Mouse (Mus musculus) intestine, postnatal 0 days (tissue): ENCODE results near the gene Uvrag. TPM values are rescaled to one million over a fixed set of nuclear protein-coding genes. Genes with fewer than 3 reads are reported as not detected.
A peak's percentile ranks its signal among the peaks of the same experiment; 100 is the strongest.

Source experiments
- ATAC-seq: fragments of 200-750 bp; cut with Nextera tagmentation; 2 replicates; pipeline ENCODE4 v1.8.0; 2017; ENCODE audit warnings: mild to moderate bottlenecking, moderate TSS enrichment, moderate library complexity
- H3K27ac ChIP-seq: fragments of 300-500 bp; sonication (generic); 2 replicates; pipeline ENCODE4 v1.5.1; 2014; ENCODE audit warnings: mild to moderate bottlenecking, low read depth, low read length, moderate library complexity
- H3K27me3 ChIP-seq: fragments of 300-500 bp; sonication (generic); replicated peaks from 2 replicates; pipeline ENCODE4 v1.6.1; 2014; ENCODE audit warnings: low read length, mixed read lengths; ENCODE audit not compliant: control insufficient read depth, insufficient read depth
- H3K36me3 ChIP-seq: fragments of 300-500 bp; sonication (generic); 2 replicates; pipeline ENCODE4 v1.6.1; 2014; ENCODE audit warnings: mild to moderate bottlenecking, moderate library complexity; ENCODE audit not compliant: control insufficient read depth, insufficient read depth
- H3K4me1 ChIP-seq: fragments of 300-500 bp; sonication (generic); replicated peaks from 2 replicates; pipeline ENCODE4 v1.6.1; 2014; ENCODE audit warnings: antibody characterized with exemption, low read length, mixed read lengths; ENCODE audit not compliant: control insufficient read depth, insufficient read depth
- H3K4me2 ChIP-seq: fragments of 300-500 bp; sonication (generic); replicated peaks from 2 replicates; pipeline ENCODE4 v1.6.1; 2014; ENCODE audit warnings: low read depth, mild to moderate bottlenecking, moderate library complexity
- H3K4me3 ChIP-seq: fragments of 300-500 bp; sonication (generic); 2 replicates; pipeline ENCODE4 v1.5.1; 2014; ENCODE audit warnings: low read depth, low read length
- H3K9ac ChIP-seq: fragments of 300-500 bp; sonication (generic); 2 replicates; pipeline ENCODE4 v1.6.1; 2014; ENCODE audit warnings: mild to moderate bottlenecking, low read depth, low read length
- H3K9me3 ChIP-seq: fragments of 300-500 bp; sonication (generic); 2 replicates; pipeline ENCODE4 v1.6.1; 2016; ENCODE audit warnings: mixed run types; ENCODE audit not compliant: control insufficient read depth
- CTCF ChIP-seq: sonication (generic); IDR thresholded peaks from 2 replicates; pipeline ENCODE4 v1.5.1; 2016; ENCODE audit warnings: low read depth, mild to moderate bottlenecking, control low read depth, antibody characterized with exemption, moderate library complexity
- WGBS: fragments of 180-500 bp; shearing (Covaris S2); extraction: QIAGEN DNeasy Blood & Tissue Kit; methylation state at CpG from one replicate; pipeline ENCODE4 v1.1.7; 2014; 5-methylcytosine and 5-hydroxymethylcytosine counted together
- polyA plus RNA-seq: library from polyadenylated mRNA; unstranded; fragments of >200 nt; fragmentation: Nextera tagmentation; extraction: Ambion mirVana; gene quantifications from 2 replicates; pipeline ENCODE4 v1.2.1, GENCODE M21; 2015

Uvrag gene
- polyA plus RNA-seq, 1 experiment from 2014 or later, result 12.0 TPM

DNA sequence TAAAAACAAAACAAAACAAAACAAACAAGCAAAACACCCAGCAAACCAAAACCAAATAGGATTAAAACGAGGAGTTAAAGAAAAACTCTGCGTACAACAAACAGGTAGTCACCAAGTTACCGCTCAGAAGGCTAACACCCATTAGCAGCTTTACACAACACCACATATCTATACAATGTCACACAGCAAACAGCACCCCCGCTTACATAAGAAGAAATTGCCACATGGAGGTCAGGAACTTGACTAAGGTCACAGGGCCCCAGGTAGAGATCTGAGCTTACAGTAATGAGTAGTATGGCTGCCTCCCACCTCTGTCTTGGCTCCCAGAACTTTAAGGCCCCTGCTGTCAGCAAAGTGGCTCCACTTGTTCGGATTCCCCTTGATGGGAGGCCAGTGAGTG, 246.6 kb downstream of the Uvrag start:
- H3K36me3 ChIP-seq, result peaks cover 6% of the 10 kb centered on the region; the same call in 1 of the 2 replicates
- no peak for ATAC-seq
- H3K9ac ChIP-seq, result no peak overlapping the region
- no peak overlapping the region for H3K27ac ChIP-seq
- no peaks in the 10 kb centered on the region for H3K4me1 ChIP-seq
- 88% methylated on average over 5 of the region's 5 CpGs for WGBS
- H3K4me3 ChIP-seq, result no peak overlapping the region
- no peak for TF ChIP-seq CTCF
- no peaks in the 10 kb centered on the region for H3K27me3 ChIP-seq
- no peak overlapping the region for H3K4me2 ChIP-seq
- no peaks in the 10 kb centered on the region for H3K9me3 ChIP-seq

DNA sequence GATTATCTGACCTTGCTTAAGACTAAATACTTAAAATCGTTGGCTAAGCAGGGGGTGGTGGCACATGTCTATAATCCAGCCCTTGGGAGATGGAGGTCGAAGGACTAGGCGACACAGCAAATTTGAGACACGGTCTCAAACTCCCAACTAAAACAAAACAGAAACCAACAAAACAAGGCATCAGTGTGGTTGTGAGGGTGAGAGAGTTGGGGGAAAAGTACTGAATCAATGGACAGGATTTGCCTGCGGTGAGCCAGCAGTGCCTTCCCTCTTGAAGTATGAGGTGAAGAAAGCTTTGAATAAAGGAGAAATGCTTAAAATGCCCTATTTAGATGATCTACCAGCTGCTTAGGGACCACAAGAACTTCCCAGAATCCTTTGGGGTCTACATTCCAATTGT, 247.8 kb downstream of the Uvrag start:
- 88% methylated on average over 5 of the region's 5 CpGs for WGBS
- H3K4me2 ChIP-seq, result no peak overlapping the region

DNA sequence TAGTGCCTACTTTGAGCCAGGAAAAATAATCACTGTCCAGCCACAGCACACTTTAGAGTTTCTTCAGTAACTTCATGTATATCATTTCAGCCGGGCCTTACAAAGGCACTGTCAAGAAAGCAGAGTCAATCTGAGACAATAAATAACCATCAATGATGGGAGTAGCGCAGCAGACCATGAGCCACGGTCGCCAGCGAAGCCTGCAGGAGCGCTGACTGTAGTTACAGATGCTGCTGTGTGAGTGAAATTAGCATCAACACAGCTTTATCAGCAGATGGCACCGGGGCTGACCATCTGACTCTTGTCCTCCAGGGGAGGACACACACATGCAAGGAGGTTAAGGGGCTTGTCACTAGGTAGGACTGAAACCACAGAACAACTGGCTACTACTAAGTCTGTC, 251.7 kb downstream of the Uvrag start:
- ATAC-seq, result no peak
- H3K4me2 ChIP-seq, result no peak overlapping the region
- no peaks in the 10 kb centered on the region for H3K9me3 ChIP-seq
- no peak for TF ChIP-seq CTCF
- H3K4me3 ChIP-seq, result no peak overlapping the region
- no peak overlapping the region for H3K9ac ChIP-seq
- H3K27ac ChIP-seq, result no peak overlapping the region
- no peaks in the 10 kb centered on the region for H3K4me1 ChIP-seq
- no peaks in the 10 kb centered on the region for H3K27me3 ChIP-seq
- H3K36me3 ChIP-seq, result peaks cover 27% of the 10 kb centered on the region
- WGBS, result 78% methylated on average over 7 of the region's 7 CpGs

More for the DNA sequence above, 247.8 kb downstream of the Uvrag start:
- TF ChIP-seq CTCF, result no peak
- H3K27ac ChIP-seq, result no peak overlapping the region
- H3K4me1 ChIP-seq, result no peaks in the 10 kb centered on the region
- H3K9me3 ChIP-seq, result no peaks in the 10 kb centered on the region
- no peak overlapping the region for H3K9ac ChIP-seq
- peaks cover 13% of the 10 kb centered on the region for H3K36me3 ChIP-seq
- ATAC-seq, result no peak
- no peak overlapping the region for H3K4me3 ChIP-seq
- no peaks in the 10 kb centered on the region for H3K27me3 ChIP-seq

DNA sequence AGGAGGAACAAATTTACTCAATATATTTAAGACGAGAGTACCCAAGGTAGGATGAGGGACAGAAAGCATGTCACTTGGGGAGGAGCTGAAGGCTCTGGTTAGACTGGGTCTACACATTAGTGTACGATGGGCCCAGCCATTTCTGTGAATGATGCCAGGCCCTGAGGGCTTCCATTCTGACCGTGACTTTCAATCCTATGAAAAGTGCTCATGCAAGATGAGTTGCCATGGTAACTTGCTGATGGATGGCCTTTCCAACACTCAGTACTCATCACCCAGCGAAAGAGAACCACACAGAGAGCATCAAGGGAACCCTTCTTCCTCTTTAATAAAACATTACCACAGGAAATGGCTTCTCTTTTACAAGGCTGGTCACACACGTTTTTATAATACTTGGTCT, 252.1 kb downstream of the Uvrag start:
- Histone ChIP-seq H3K4me1 (no peaks in the 10 kb centered on the region), H3K27me3 (no peaks in the 10 kb centered on the region), H3K4me2 (no peak overlapping the region), H3K9ac (no peak overlapping the region), H3K4me3 (no peak overlapping the region), H3K9me3 (no peaks in the 10 kb centered on the region), H3K27ac (no peak overlapping the region), H3K36me3 (peaks cover 29% of the 10 kb centered on the region)
- ATAC-seq, result no peak
- no peak for TF ChIP-seq CTCF
- WGBS, result 76% methylated on average over 5 of the region's 5 CpGs

DNA sequence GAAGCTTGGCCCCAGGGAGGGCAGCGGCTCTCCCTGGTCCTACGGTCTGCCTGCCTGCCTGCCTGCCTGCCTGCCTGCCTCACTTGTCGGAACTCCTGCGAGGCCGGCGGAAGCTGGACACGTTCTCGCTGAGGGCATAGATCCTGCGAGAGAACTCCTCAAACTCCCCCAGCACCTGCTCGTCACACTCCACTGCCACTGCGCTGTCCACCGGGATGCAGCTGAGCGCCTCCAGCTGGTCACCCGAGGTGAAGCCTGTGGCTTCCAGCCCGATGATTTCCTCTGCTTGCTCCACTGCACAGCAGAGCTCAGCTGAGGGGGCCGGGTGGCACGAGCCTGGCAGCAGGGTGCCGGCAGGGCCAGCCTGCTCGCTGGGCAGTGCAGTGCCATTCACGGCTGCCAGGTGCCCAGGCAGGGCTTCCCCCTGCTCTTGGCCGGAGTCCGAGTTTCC, 253.1 kb downstream of the Uvrag start:
- Histone ChIP-seq H3K27me3 (no peaks in the 10 kb centered on the region), H3K4me2 (no peak overlapping the region), H3K36me3 (peaks cover 34% of the 10 kb centered on the region), H3K4me3 (no peak overlapping the region), H3K9ac (no peak overlapping the region), H3K27ac (no peak overlapping the region), H3K9me3 (no peaks in the 10 kb centered on the region), H3K4me1 (no peaks in the 10 kb centered on the region)
- TF ChIP-seq CTCF, result peak; percentile 40
- WGBS, result 67% methylated on average over 22 of the region's 22 CpGs
- no peak for ATAC-seq

DNA sequence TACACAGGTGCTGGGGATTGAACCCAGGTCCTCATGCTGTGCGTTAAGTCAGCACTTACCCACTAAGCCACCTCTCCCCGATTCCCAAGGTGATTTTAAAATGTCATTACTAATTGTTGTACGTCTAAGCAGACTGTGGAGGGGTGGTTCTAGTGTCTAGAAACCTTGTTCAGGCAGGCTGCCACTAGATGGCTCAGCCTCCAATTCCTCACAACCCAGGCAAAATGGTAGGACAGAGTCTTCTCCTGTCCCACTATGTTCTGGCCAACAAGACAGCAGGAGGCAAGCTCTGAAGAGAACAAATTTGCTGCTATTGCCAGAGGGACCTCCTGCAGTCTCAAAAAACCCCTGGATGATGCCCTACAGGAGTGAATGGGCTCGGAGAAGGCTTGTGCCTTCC, 259.1 kb downstream of the Uvrag start:
- peak; percentile 59 for TF ChIP-seq CTCF
- Histone ChIP-seq H3K9me3 (no peaks in the 10 kb centered on the region), H3K4me1 (no peaks in the 10 kb centered on the region), H3K27me3 (no peaks in the 10 kb centered on the region), H3K36me3 (peaks cover 20% of the 10 kb centered on the region), H3K9ac (no peak overlapping the region), H3K4me3 (no peak overlapping the region), H3K27ac (no peak overlapping the region), H3K4me2 (no peak overlapping the region)
- WGBS, result 80% methylated on average over 4 of the region's 4 CpGs
- no peak for ATAC-seq

DNA sequence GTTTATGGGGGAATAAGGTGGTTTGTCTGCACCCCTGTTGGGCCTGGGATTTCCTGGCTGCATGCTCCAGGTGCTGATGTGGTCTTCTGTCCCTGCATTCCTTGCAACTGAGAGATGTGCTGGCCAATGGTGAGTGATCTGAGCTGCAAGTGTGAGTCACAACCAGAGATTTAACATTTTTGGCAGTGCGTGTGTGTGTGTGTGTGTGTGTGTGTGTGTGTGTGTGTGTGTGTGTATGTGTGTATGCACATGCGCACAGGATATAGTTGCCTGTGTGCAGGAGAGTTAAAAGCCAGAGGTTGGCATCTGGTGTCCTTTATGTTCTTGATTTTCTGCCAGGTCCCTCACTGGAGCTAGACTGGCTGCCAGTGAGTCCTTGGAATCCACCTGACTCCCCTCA, 261.8 kb downstream of the Uvrag start:
- peaks cover 7% of the 10 kb centered on the region; the same call in 1 of the 2 replicates for H3K36me3 ChIP-seq
- H3K9me3 ChIP-seq, result no peaks in the 10 kb centered on the region
- no peaks in the 10 kb centered on the region for H3K4me1 ChIP-seq
- no peak for ATAC-seq
- H3K4me2 ChIP-seq, result no peak overlapping the region
- H3K4me3 ChIP-seq, result no peak overlapping the region
- no peak overlapping the region for H3K27ac ChIP-seq
- no peaks in the 10 kb centered on the region for H3K27me3 ChIP-seq
- WGBS, result 95% methylated on average over 2 of the region's 2 CpGs
- H3K9ac ChIP-seq, result no peak overlapping the region
- TF ChIP-seq CTCF, result no peak
